Mouse (Mus musculus): ENCODE results near the gene Galnt13. TPM values are rescaled to one million over a fixed set of nuclear protein-coding genes. Genes with fewer than 3 reads are reported as not detected.
"Not testable (repeated sequence)": the region's sequence is repeated elsewhere in the genome, so short reads cannot be mapped to it uniquely, and the experiment has no call there.

The Galnt13 gene
- polyA plus RNA-seq, 1 experiment from 2014 or later, result 1.6 TPM

DNA sequence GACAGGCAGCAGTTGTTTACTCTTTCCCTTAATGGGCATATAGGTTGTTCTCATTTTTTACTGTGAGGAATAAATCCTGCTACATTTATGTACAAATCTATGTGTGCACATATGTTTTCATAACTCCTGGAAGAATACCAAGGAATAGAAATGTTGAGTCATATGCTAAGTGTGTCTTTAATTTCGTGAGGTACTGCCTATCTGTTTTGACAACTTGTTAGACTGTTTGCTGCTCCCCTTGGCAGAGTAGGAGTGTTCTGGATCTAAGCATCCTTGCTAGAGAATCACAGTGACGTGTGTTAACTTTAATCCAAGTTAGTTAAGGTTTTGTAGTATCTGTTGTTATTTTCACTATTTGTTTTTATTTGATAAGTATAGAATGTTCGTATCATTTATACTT lies 91.0 kb downstream of the Galnt13 start:
- H3K4me2 ChIP-seq (ENCODE audit: low read depth, low read length), result no peak overlapping the region
- no peak overlapping the region for H3K27ac ChIP-seq (replicated peaks; ENCODE audit: low read depth, low read length)
- H3K27me3 ChIP-seq (replicated peaks; ENCODE audit: control insufficient read depth, insufficient read depth, low read length), result no peaks in the 10 kb centered on the region
- H3K4me1 ChIP-seq (ENCODE audit: control insufficient read depth, insufficient read depth, low read length), result no peaks in the 10 kb centered on the region
- no peaks in the 10 kb centered on the region for H3K36me3 ChIP-seq (ENCODE audit: control insufficient read depth, insufficient read depth, low read length)
- no peak overlapping the region for H3K4me3 ChIP-seq (ENCODE audit: low read depth, low read length)
- H3K9ac ChIP-seq (ENCODE audit: low read depth, low read length), result no peak overlapping the region
- DNase-seq (ENCODE audit: low spot score) (no peak), ATAC-seq (ENCODE audit: low read depth) (no peak)
- WGBS, result 76% methylated on average over 3 of the region's 3 CpGs
- H3K9me3 ChIP-seq (ENCODE audit: control insufficient read depth, low read length), result no peaks in the 10 kb centered on the region

DNA sequence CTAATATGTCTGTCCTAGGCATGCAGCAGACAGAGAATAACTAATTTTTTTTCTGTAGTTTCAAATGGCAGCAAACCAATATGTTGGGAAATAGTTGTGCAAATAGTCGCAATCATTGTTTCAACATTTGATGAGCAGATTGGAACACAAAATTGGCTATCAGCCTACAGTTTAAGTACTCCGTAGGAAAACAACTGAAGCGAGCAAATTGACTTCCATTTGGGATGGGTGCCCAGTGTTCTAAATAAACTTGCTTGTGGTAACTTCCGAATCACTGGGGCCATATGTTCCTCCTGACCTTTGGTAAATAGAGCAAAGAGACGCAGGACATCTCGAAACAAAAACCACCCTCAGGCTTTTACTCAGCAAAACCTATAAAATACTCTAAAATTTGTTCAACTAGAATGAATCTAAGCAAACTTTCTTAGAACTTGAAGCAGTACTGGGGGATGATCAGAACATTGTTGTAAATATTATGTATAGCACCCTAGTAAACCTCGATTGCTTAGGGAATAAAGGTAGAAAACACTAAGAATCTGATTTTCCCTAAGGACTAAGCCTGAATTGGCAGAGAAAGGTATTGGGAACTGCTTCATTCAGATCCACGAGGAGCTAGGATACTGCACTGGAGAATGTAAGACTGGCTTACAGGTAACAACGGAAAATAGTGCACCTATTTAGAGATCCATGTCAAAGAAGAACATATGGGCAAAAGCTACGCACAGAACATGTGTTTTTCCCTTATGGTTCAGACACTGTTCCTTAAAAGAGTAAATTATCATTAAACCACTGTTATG lies 122.4 kb downstream of the Galnt13 start:
- ATAC-seq (ENCODE audit: low read depth) (no peak), DNase-seq (ENCODE audit: low spot score) (peak; percentile 25)
- Histone ChIP-seq H3K9me3 (ENCODE audit: control insufficient read depth, low read length) (no peaks in the 10 kb centered on the region), H3K9ac (ENCODE audit: low read depth, low read length) (no peak overlapping the region), H3K4me2 (ENCODE audit: low read depth, low read length) (no peak overlapping the region), H3K4me3 (ENCODE audit: low read depth, low read length) (no peak overlapping the region), H3K27ac (replicated peaks; ENCODE audit: low read depth, low read length) (no peak overlapping the region), H3K36me3 (ENCODE audit: control insufficient read depth, insufficient read depth, low read length) (no peaks in the 10 kb centered on the region), H3K4me1 (ENCODE audit: control insufficient read depth, insufficient read depth, low read length) (no peaks in the 10 kb centered on the region), H3K27me3 (replicated peaks; ENCODE audit: control insufficient read depth, insufficient read depth, low read length) (no peaks in the 10 kb centered on the region)
- WGBS, result 72% methylated on average over 10 of the region's 10 CpGs

DNA sequence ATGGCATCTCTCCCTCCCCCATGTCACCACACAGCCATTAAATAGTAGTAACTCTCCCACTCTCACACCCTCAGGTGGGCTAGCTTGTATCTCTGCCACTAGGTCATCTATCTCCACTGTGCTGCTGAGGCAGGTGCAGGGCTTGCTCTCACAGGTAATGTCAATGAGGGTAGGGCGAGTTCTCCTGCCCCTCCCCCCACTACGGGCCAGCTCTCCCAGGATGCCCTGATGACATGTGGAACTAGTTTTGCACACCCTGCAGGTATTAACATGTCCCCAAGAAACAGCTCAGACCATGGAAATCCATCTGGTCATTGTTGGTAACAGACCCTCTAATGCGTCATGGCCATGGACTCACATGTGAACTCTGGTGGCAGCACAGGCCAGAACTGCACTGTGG lies 129.0 kb downstream of the Galnt13 start:
- Histone ChIP-seq H3K4me2 (ENCODE audit: low read depth, low read length) (no peak overlapping the region), H3K27ac (replicated peaks; ENCODE audit: low read depth, low read length) (no peak overlapping the region), H3K9ac (ENCODE audit: low read depth, low read length) (no peak overlapping the region), H3K27me3 (replicated peaks; ENCODE audit: control insufficient read depth, insufficient read depth, low read length) (no peaks in the 10 kb centered on the region), H3K9me3 (ENCODE audit: control insufficient read depth, low read length) (no peaks in the 10 kb centered on the region), H3K4me3 (ENCODE audit: low read depth, low read length) (no peak overlapping the region), H3K4me1 (ENCODE audit: control insufficient read depth, insufficient read depth, low read length) (no peaks in the 10 kb centered on the region), H3K36me3 (ENCODE audit: control insufficient read depth, insufficient read depth, low read length) (no peaks in the 10 kb centered on the region)
- 72% methylated on average over 3 of the region's 3 CpGs for WGBS
- no peak for ATAC-seq (ENCODE audit: low read depth)
- no peak for DNase-seq (ENCODE audit: low spot score)

DNA sequence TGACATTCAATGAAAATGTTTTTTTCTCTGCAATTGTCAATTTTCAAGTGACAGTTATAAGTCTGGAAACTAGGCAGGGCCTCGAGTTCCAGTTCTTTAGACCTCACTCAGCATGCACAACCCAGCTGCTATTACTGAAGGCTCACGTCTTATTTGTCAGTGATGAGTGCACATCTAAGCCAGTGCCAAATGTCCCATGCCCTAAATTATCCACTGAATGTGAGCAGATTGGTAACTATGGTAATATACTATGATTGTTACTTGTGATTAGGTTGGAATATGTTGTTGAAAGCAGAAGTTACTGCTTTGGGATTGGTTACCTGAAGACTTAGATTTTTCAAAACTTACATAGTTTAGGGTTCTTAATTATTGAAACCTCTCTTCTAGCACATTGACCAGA lies 131.1 kb downstream of the Galnt13 start:
- no peak overlapping the region for H3K4me3 ChIP-seq (ENCODE audit: low read depth, low read length)
- no peaks in the 10 kb centered on the region for H3K9me3 ChIP-seq (ENCODE audit: control insufficient read depth, low read length)
- DNase-seq (ENCODE audit: low spot score), result no peak
- no peak for ATAC-seq (ENCODE audit: low read depth)
- WGBS, result 66% methylated on average over 2 of the region's 2 CpGs
- H3K9ac ChIP-seq (ENCODE audit: low read depth, low read length), result no peak overlapping the region
- no peak overlapping the region for H3K4me2 ChIP-seq (ENCODE audit: low read depth, low read length)
- H3K27ac ChIP-seq (replicated peaks; ENCODE audit: low read depth, low read length), result no peak overlapping the region
- H3K36me3 ChIP-seq (ENCODE audit: control insufficient read depth, insufficient read depth, low read length), result no peaks in the 10 kb centered on the region
- H3K27me3 ChIP-seq (replicated peaks; ENCODE audit: control insufficient read depth, insufficient read depth, low read length), result no peaks in the 10 kb centered on the region
- H3K4me1 ChIP-seq (ENCODE audit: control insufficient read depth, insufficient read depth, low read length), result no peaks in the 10 kb centered on the region

DNA sequence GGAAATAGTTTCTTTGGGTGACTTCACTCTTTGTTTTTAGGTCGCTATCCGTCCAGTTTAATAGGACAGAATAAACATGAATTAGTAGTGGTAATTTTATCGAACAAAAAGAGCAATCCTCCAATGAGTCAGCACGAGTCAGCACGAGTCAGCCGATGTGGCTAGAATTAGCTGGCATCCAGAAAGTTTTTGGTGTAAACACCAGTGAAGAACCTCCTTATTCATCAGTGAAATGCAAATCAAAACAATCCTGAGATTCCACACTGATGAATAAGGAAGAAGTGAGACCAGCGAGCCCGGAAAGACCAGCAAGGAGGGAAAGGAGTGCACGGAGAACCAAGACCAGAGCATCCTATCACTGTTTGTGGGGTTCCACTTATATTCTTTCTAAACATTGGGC lies 131.5 kb downstream of the Galnt13 start:
- Histone ChIP-seq H3K27ac (replicated peaks; ENCODE audit: low read depth, low read length) (no peak overlapping the region), H3K4me2 (ENCODE audit: low read depth, low read length) (no peak overlapping the region), H3K9me3 (ENCODE audit: control insufficient read depth, low read length) (no peaks in the 10 kb centered on the region), H3K27me3 (replicated peaks; ENCODE audit: control insufficient read depth, insufficient read depth, low read length) (no peaks in the 10 kb centered on the region), H3K36me3 (ENCODE audit: control insufficient read depth, insufficient read depth, low read length) (no peaks in the 10 kb centered on the region), H3K4me1 (ENCODE audit: control insufficient read depth, insufficient read depth, low read length) (no peaks in the 10 kb centered on the region), H3K4me3 (ENCODE audit: low read depth, low read length) (no peak overlapping the region), H3K9ac (ENCODE audit: low read depth, low read length) (no peak overlapping the region)
- no peak for ATAC-seq (ENCODE audit: low read depth)
- 85% methylated on average over 9 of the region's 9 CpGs for WGBS
- no peak for DNase-seq (ENCODE audit: low spot score)

DNA sequence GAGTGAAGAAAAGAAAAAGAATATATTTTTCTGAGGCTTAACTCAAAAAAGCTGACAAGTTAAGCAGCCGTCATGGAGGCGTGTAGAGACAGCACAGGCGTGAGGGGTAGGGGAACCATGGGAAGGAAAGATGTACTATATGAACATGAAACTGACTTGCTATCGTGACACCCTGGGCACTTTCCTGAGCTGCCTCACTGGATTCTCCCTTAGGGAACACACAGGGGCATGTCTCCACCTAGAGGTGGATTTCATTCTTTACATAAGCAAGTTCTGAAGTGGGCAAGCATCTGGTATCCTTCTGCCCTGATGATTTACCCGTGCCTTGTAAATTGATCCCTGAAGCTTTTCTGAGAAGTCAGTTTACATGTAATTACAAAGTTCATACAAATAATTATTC lies 277.7 kb downstream of the Galnt13 start:
- H3K4me3 ChIP-seq (ENCODE audit: low read depth, low read length); DNase-seq (ENCODE audit: low spot score); H3K9me3 ChIP-seq (ENCODE audit: control insufficient read depth, low read length); H3K4me1 ChIP-seq (ENCODE audit: control insufficient read depth, insufficient read depth, low read length); H3K36me3 ChIP-seq (ENCODE audit: control insufficient read depth, insufficient read depth, low read length); H3K4me2 ChIP-seq (ENCODE audit: low read depth, low read length); ATAC-seq (ENCODE audit: low read depth); H3K27me3 ChIP-seq (replicated peaks; ENCODE audit: control insufficient read depth, insufficient read depth, low read length); H3K27ac ChIP-seq (replicated peaks; ENCODE audit: low read depth, low read length); H3K9ac ChIP-seq (ENCODE audit: low read depth, low read length): not testable (repeated sequence)
- no CpG with 5 or more reads among the region's 5 CpGs for WGBS

DNA sequence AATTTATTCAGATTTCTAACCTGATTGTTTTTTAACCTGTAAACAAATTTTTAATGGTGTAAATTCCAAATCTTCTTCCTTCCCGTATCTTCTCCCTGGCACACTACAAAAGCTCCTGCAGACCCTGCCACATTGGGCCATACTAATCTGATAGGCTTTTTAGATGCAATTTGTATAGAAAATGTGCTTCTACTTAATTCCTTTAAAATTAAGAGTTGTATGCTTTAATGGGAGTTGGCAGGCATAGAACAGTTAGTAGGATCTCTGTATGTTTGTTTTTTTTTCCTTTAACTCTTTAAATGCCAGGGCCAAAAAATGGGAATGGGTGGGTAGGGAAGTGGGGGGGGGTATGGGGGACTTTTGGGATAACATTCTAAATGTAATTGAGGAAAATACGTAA lies 315.1 kb downstream of the Galnt13 start:
- Histone ChIP-seq H3K9ac (ENCODE audit: low read depth, low read length) (no peak overlapping the region), H3K4me3 (ENCODE audit: low read depth, low read length) (no peak overlapping the region), H3K27ac (replicated peaks; ENCODE audit: low read depth, low read length) (no peak overlapping the region), H3K27me3 (replicated peaks; ENCODE audit: control insufficient read depth, insufficient read depth, low read length) (no peaks in the 10 kb centered on the region), H3K4me1 (ENCODE audit: control insufficient read depth, insufficient read depth, low read length) (no peaks in the 10 kb centered on the region), H3K9me3 (ENCODE audit: control insufficient read depth, low read length) (no peaks in the 10 kb centered on the region), H3K36me3 (ENCODE audit: control insufficient read depth, insufficient read depth, low read length) (no peaks in the 10 kb centered on the region), H3K4me2 (ENCODE audit: low read depth, low read length) (no peak overlapping the region)
- DNase-seq (ENCODE audit: low spot score) (no peak), ATAC-seq (ENCODE audit: low read depth) (no peak)
- WGBS, result 71% methylated on average over 2 of the region's 2 CpGs

DNA sequence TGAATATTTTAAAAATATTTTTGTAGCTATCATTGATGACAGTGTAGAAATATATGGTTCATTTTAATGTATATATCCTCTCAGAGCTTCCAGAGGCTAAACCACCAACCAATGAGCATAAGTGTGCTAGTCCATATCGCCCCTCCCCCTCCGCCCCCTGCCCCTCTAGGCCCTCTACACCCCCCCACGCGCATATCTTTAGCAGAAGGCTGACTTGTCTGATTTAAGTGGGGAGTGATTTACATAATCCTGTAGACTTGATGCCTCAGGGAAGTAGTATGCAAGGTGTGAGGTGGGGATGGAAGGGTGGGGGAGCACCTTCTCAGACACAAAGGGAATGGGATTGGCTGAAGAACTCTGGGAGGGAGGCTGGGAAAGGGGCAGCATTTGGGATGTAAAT lies 323.7 kb downstream of the Galnt13 start:
- ATAC-seq (ENCODE audit: low read depth), result no peak
- WGBS, result 35% methylated on average over 4 of the region's 4 CpGs
- no peak overlapping the region for H3K9ac ChIP-seq (ENCODE audit: low read depth, low read length)

DNA sequence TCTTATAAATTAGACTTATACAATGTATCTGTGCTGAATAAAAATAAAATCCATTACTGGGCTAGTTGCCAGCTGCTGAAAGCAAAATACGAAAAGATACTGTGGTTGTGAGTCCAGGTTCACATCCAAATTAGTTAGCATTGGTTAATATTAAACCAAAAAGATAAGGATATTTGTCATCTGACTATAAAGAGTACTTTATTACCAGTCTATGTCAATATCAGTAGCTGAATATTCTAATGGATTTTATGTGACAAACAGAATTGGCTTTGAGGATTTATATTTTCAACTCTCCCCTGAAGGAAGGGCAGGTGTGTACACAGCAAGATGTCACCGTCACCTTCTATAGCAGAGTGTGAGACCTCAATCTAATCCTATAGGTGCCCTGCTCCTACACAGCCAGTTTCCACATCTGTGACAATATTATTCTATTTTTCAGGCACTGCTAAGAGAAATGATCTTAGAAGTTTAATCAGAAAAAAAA lies 342.7 kb downstream of the Galnt13 start:
- no peak overlapping the region for H3K27ac ChIP-seq (replicated peaks; ENCODE audit: low read depth, low read length)
- no peak for ATAC-seq (ENCODE audit: low read depth)
- 79% methylated on average over 2 of the region's 2 CpGs for WGBS
- no peak for DNase-seq (ENCODE audit: low spot score)
- no peak overlapping the region for H3K4me2 ChIP-seq (ENCODE audit: low read depth, low read length)
- no peaks in the 10 kb centered on the region for H3K36me3 ChIP-seq (ENCODE audit: control insufficient read depth, insufficient read depth, low read length)
- no peaks in the 10 kb centered on the region for H3K4me1 ChIP-seq (ENCODE audit: control insufficient read depth, insufficient read depth, low read length)
- no peaks in the 10 kb centered on the region for H3K9me3 ChIP-seq (ENCODE audit: control insufficient read depth, low read length)
- H3K27me3 ChIP-seq (replicated peaks; ENCODE audit: control insufficient read depth, insufficient read depth, low read length), result no peaks in the 10 kb centered on the region
- no peak overlapping the region for H3K9ac ChIP-seq (ENCODE audit: low read depth, low read length)
- no peak overlapping the region for H3K4me3 ChIP-seq (ENCODE audit: low read depth, low read length)

More for the DNA sequence above, 323.7 kb downstream of the Galnt13 start:
- H3K4me3 ChIP-seq (ENCODE audit: low read depth, low read length), result no peak overlapping the region
- H3K4me1 ChIP-seq (ENCODE audit: control insufficient read depth, insufficient read depth, low read length), result no peaks in the 10 kb centered on the region
- no peaks in the 10 kb centered on the region for H3K9me3 ChIP-seq (ENCODE audit: control insufficient read depth, low read length)
- H3K4me2 ChIP-seq (ENCODE audit: low read depth, low read length), result no peak overlapping the region
- no peaks in the 10 kb centered on the region for H3K27me3 ChIP-seq (replicated peaks; ENCODE audit: control insufficient read depth, insufficient read depth, low read length)
- no peak overlapping the region for H3K27ac ChIP-seq (replicated peaks; ENCODE audit: low read depth, low read length)
- no peaks in the 10 kb centered on the region for H3K36me3 ChIP-seq (ENCODE audit: control insufficient read depth, insufficient read depth, low read length)
- no peak for DNase-seq (ENCODE audit: low spot score)
